Mouse (Mus musculus): ENCODE results near the gene Arid4a. TPM values are rescaled to one million over a fixed set of nuclear protein-coding genes. Genes with fewer than 3 reads are reported as not detected.
A peak's percentile ranks its signal among the peaks of the same experiment; 100 is the strongest.

Arid4a gene
- polyA plus RNA-seq, 1 experiment = 8.1 TPM

DNA sequence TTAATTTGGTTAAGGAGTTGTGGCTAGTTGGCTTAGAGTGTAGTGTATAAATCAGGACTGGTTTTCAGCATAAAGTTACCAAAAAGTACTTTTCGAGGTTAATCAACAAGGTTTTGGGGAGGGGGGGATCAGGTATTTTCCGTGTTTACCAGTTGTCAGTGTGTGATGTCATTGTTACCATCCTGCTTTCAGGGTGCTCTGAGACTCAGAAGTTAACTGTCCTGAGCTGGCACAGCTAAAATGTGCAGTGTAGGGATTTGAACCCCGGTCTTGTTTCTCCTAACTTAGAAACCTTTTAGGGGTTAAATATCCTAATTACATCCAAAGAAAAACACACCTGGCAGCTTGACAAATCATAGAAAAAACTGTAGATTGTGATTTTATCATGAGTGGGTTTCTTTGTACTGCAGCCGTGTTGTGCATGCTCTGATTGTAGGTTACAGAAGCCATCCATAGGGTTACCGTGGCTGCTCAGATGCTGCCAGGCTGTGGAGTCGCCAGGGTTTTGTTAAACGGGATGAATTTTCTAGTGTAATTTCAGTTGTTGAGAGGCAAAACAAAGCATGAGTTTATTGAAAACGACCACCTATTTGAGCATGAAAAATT is 31.8 kb downstream of the Arid4a start:
- H3K36me3 ChIP-seq (ENCODE audit: control insufficient read depth, insufficient read depth, low read length) = peaks cover 32% of the 10 kb centered on the region
- peak overlapping the region; percentile 98 for H3K27ac ChIP-seq (ENCODE audit: control insufficient read depth, insufficient read depth, low read length)
- no peak for DNase-seq
- no peak overlapping the region for H3K4me3 ChIP-seq (ENCODE audit: control insufficient read depth, insufficient read depth, low read length)
- H3K4me1 ChIP-seq (replicated peaks; ENCODE audit: control insufficient read depth, insufficient read depth, low read length) = peaks cover 8% of the 10 kb centered on the region
- no peaks in the 10 kb centered on the region for H3K27me3 ChIP-seq (ENCODE audit: control insufficient read depth, insufficient read depth, low read length)
- TF ChIP-seq POLR2A (IDR thresholded peaks at IDR 0.05; ENCODE audit: control insufficient read depth, extremely low read depth, insufficient read depth, low read length, poor library complexity) (no peak), CTCF (IDR thresholded peaks at IDR 0.05; ENCODE audit: borderline replicate concordance, control insufficient read depth, extremely low read depth, insufficient read depth, low read length, poor library complexity) (no peak)
- WGBS = 24% methylated on average over 8 of the region's 8 CpGs

DNA sequence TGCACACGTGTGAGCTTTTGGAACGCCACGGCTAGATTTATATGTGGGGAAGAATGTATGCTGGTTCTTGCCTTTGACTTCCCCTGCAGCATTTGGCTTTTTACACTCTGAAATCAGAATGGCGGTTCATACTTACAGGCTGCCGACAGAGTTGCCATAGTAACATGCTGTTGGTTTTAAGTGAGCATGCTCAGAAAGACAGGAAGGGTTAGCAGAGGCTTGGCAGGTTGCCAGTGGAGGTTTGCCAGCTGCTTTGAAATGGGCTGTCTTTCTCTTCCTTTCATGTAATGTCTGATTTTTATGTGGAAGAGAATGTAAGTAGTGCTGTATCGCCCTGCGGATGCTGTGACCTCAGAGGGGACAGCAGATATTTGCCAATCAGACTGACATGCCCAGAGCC is 32.3 kb downstream of the Arid4a start:
- DNase-seq = peak; percentile 92
- peaks cover 36% of the 10 kb centered on the region for H3K36me3 ChIP-seq (ENCODE audit: control insufficient read depth, insufficient read depth, low read length)
- H3K27me3 ChIP-seq (ENCODE audit: control insufficient read depth, insufficient read depth, low read length) = no peaks in the 10 kb centered on the region
- H3K27ac ChIP-seq (ENCODE audit: control insufficient read depth, insufficient read depth, low read length) = peak overlapping the region; percentile 98
- peaks cover 8% of the 10 kb centered on the region for H3K4me1 ChIP-seq (replicated peaks; ENCODE audit: control insufficient read depth, insufficient read depth, low read length)
- H3K4me3 ChIP-seq (ENCODE audit: control insufficient read depth, insufficient read depth, low read length) = no peak overlapping the region
- WGBS = under 1% methylated on average over 7 of the region's 7 CpGs
- TF ChIP-seq CTCF (IDR thresholded peaks at IDR 0.05; ENCODE audit: borderline replicate concordance, control insufficient read depth, extremely low read depth, insufficient read depth, low read length, poor library complexity) (no peak), POLR2A (IDR thresholded peaks at IDR 0.05; ENCODE audit: control insufficient read depth, extremely low read depth, insufficient read depth, low read length, poor library complexity) (no peak)

DNA sequence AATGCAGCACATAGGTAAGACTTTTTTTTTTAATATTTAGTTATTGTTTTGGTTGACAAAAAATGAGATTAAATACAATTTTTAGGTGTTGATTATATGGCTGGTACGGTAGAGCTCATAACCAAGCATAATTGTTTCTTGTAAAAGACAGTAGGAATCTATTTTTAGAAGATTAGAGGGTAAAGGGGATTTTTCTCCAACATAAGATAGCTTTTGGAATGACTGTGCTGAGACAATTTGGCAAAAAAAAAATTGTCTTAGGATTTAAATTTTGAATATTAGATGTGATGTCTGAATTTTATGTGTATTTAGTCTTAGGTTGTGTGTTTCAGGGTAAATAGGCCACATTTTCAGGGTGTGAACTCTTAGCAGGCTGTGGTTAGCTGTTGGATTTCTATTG is 32.8 kb downstream of the Arid4a start:
- no peak overlapping the region for H3K4me3 ChIP-seq (ENCODE audit: control insufficient read depth, insufficient read depth, low read length)
- TF ChIP-seq POLR2A (IDR thresholded peaks at IDR 0.05; ENCODE audit: control insufficient read depth, extremely low read depth, insufficient read depth, low read length, poor library complexity) (no peak), CTCF (IDR thresholded peaks at IDR 0.05; ENCODE audit: borderline replicate concordance, control insufficient read depth, extremely low read depth, insufficient read depth, low read length, poor library complexity) (no peak)
- WGBS = 20% methylated on average over 1 of the region's 1 CpGs

GRCm38 (mm10) chr12:71049596-71050265 is 33.9 kb downstream of the Arid4a start:
- Histone ChIP-seq H3K27ac (ENCODE audit: control insufficient read depth, insufficient read depth, low read length) (peak overlapping the region; percentile 31; the same call in 1 of the 2 replicates), H3K27me3 (ENCODE audit: control insufficient read depth, insufficient read depth, low read length) (no peaks in the 10 kb centered on the region), H3K4me1 (replicated peaks; ENCODE audit: control insufficient read depth, insufficient read depth, low read length) (peaks cover 8% of the 10 kb centered on the region), H3K36me3 (ENCODE audit: control insufficient read depth, insufficient read depth, low read length) (peaks cover 27% of the 10 kb centered on the region), H3K4me3 (ENCODE audit: control insufficient read depth, insufficient read depth, low read length) (no peak overlapping the region)
- WGBS = 92% methylated on average over 10 of the region's 10 CpGs
- no peak for DNase-seq
- TF ChIP-seq POLR2A (IDR thresholded peaks at IDR 0.05; ENCODE audit: control insufficient read depth, extremely low read depth, insufficient read depth, low read length, poor library complexity) (no peak), CTCF (IDR thresholded peaks at IDR 0.05; ENCODE audit: borderline replicate concordance, control insufficient read depth, extremely low read depth, insufficient read depth, low read length, poor library complexity) (no peak)

More for the DNA sequence above, 32.8 kb downstream of the Arid4a start:
- H3K4me1 ChIP-seq (replicated peaks; ENCODE audit: control insufficient read depth, insufficient read depth, low read length) = peaks cover 8% of the 10 kb centered on the region
- H3K27me3 ChIP-seq (ENCODE audit: control insufficient read depth, insufficient read depth, low read length) = no peaks in the 10 kb centered on the region
- H3K36me3 ChIP-seq (ENCODE audit: control insufficient read depth, insufficient read depth, low read length) = peaks cover 31% of the 10 kb centered on the region
- no peak for DNase-seq
- H3K27ac ChIP-seq (ENCODE audit: control insufficient read depth, insufficient read depth, low read length) = peak overlapping the region; percentile 69; the same call in 1 of the 2 replicates

DNA sequence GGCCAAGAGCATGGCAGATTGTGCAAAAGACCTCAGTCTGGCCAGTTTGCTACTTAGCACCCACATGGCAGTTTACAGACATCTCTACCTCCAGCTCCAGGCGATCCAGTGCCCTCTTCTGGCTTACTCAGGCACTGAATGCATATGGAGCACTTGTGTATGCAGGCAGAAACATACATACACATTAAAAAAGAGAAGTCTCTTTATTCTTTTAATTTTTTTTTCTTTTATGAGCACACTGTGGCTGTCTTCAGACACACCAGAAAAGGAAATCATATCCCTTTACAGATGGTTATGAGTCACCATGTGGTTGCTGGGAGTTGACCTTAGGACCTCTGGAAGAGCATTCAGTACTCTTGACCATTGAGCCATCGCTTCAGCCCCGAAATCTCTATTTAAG is 35.3 kb downstream of the Arid4a start:
- TF ChIP-seq CTCF (IDR thresholded peaks at IDR 0.05; ENCODE audit: borderline replicate concordance, control insufficient read depth, extremely low read depth, insufficient read depth, low read length, poor library complexity) = no peak
- no peak for TF ChIP-seq POLR2A (IDR thresholded peaks at IDR 0.05; ENCODE audit: control insufficient read depth, extremely low read depth, insufficient read depth, low read length, poor library complexity)
- peaks cover 8% of the 10 kb centered on the region for H3K4me1 ChIP-seq (replicated peaks; ENCODE audit: control insufficient read depth, insufficient read depth, low read length)
- H3K4me3 ChIP-seq (ENCODE audit: control insufficient read depth, insufficient read depth, low read length) = no peak overlapping the region
- WGBS = 68% methylated on average over 3 of the region's 3 CpGs
- peak; percentile 71 for DNase-seq
- no peak overlapping the region for H3K27ac ChIP-seq (ENCODE audit: control insufficient read depth, insufficient read depth, low read length)
- H3K36me3 ChIP-seq (ENCODE audit: control insufficient read depth, insufficient read depth, low read length) = peaks cover 21% of the 10 kb centered on the region
- no peaks in the 10 kb centered on the region for H3K27me3 ChIP-seq (ENCODE audit: control insufficient read depth, insufficient read depth, low read length)

GRCm38 (mm10) chr12:71052341-71052995 is 36.7 kb downstream of the Arid4a start:
- Histone ChIP-seq H3K4me3 (ENCODE audit: control insufficient read depth, insufficient read depth, low read length) (no peak overlapping the region), H3K27me3 (ENCODE audit: control insufficient read depth, insufficient read depth, low read length) (no peaks in the 10 kb centered on the region), H3K4me1 (replicated peaks; ENCODE audit: control insufficient read depth, insufficient read depth, low read length) (peaks cover 5% of the 10 kb centered on the region), H3K27ac (ENCODE audit: control insufficient read depth, insufficient read depth, low read length) (no peak overlapping the region), H3K36me3 (ENCODE audit: control insufficient read depth, insufficient read depth, low read length) (peaks cover 19% of the 10 kb centered on the region)
- TF ChIP-seq CTCF (IDR thresholded peaks at IDR 0.05; ENCODE audit: borderline replicate concordance, control insufficient read depth, extremely low read depth, insufficient read depth, low read length, poor library complexity) = no peak
- TF ChIP-seq POLR2A (IDR thresholded peaks at IDR 0.05; ENCODE audit: control insufficient read depth, extremely low read depth, insufficient read depth, low read length, poor library complexity) = no peak
- 96% methylated on average over 7 of the region's 7 CpGs for WGBS
- no peak for DNase-seq

Data from thymus, adult 2 months (tissue).